Mouse (Mus musculus) hindbrain, embryonic 12.5 days (tissue): ENCODE measurements at regions not wholly inside any gene's neighbourhood (a gene's known extent, or its start where the extent isn't known, plus 50 kb on each side); places are given as distances from the start of the nearest gene placed in this dataset.

ENCODE experiments used
- ATAC-seq: fragments of 200-750 bp; cut with Nextera tagmentation; 2 replicates; pipeline ENCODE4 v1.8.0; 2017; ENCODE audit warnings: moderate TSS enrichment; ENCODE audit not compliant: low FRiP score
- H3K27ac ChIP-seq: fragments of 300-500 bp; sonication (generic); 2 replicates; pipeline ENCODE4 v1.5.1; 2016; ENCODE audit warnings: mild to moderate bottlenecking
- H3K27me3 ChIP-seq: fragments of 300-500 bp; sonication (generic); 2 replicates; pipeline ENCODE4 v1.6.1; 2016; ENCODE audit warnings: mild to moderate bottlenecking
- H3K36me3 ChIP-seq: fragments of 300-500 bp; sonication (generic); 2 replicates; pipeline ENCODE4 v1.6.1; 2016; ENCODE audit warnings: mild to moderate bottlenecking
- H3K4me1 ChIP-seq: fragments of 300-500 bp; sonication (generic); 2 replicates; pipeline ENCODE4 v1.6.1; 2016
- H3K4me2 ChIP-seq: fragments of 300-500 bp; sonication (generic); replicated peaks from 2 replicates; pipeline ENCODE4 v1.6.1; 2016; ENCODE audit warnings: mild to moderate bottlenecking
- H3K4me3 ChIP-seq: fragments of 300-500 bp; sonication (generic); 2 replicates; pipeline ENCODE4 v1.5.1; 2016; ENCODE audit warnings: mild to moderate bottlenecking
- H3K9ac ChIP-seq: fragments of 300-500 bp; sonication (generic); 2 replicates; pipeline ENCODE4 v1.6.1; 2016; ENCODE audit warnings: mild to moderate bottlenecking, moderate library complexity
- H3K9me3 ChIP-seq: fragments of 300-500 bp; sonication (generic); replicated peaks from 2 replicates; pipeline ENCODE4 v1.6.1; 2016; ENCODE audit warnings: mild to moderate bottlenecking
- WGBS: fragments of 180-500 bp; shearing (Covaris S2); methylation state at CpG from one replicate; pipeline ENCODE4 v1.1.7; 2016; 5-methylcytosine and 5-hydroxymethylcytosine counted together

DNA sequence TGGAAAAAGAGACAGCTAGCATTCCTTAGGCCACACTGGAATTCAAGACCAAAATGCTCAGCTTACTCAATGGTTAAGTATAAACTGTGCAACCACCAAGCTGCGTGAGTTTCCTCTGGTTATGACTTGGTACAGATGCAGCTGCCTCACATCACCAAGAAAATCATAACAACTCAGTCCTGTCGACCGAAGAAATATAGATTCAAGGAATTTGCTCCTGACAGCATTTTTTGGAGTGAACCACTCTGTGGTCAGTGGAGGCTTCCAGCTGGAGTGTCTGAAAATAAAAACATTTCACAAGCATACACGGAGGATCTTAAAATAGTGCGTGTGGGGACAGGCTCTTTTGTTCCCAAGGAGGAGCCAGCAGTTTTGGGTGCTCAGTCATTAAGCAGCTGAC lies 253.8 kb downstream of the Bckdhb start:
- Histone ChIP-seq H3K9me3 (no peaks in the 10 kb centered on the region), H3K4me1 (no peaks in the 10 kb centered on the region), H3K9ac (no peak overlapping the region), H3K27me3 (no peaks in the 10 kb centered on the region), H3K27ac (no peak overlapping the region), H3K36me3 (no peaks in the 10 kb centered on the region), H3K4me3 (no peak overlapping the region), H3K4me2 (no peak overlapping the region)
- WGBS: 78% methylated on average over 5 of the region's 5 CpGs
- ATAC-seq: no peak

DNA sequence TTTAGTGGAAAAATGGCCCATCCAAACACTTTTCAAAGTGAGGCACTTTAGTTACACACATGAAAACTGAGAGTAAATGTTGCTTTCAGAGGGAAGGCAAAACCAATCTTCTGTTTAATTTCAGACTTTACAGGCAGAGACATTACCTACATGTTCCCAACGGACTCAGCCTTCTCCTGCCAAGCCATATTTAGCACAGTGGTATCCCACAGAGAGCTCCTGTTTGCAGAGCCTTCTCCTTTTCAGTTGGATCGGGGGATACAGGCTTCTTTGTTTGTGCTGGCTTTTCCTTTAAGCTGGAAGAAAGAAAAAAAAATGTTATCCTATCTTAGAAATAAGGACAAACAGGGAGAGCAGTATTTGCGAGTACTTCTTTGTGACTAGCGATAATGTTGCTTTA lies 254.3 kb downstream of the Bckdhb start:
- H3K4me3 ChIP-seq: no peak overlapping the region
- H3K4me2 ChIP-seq: no peak overlapping the region
- no peaks in the 10 kb centered on the region for H3K4me1 ChIP-seq
- H3K27ac ChIP-seq: no peak overlapping the region
- no peaks in the 10 kb centered on the region for H3K27me3 ChIP-seq
- H3K36me3 ChIP-seq: no peaks in the 10 kb centered on the region
- ATAC-seq: no peak
- 60% methylated on average over 4 of the region's 4 CpGs for WGBS
- no peak overlapping the region for H3K9ac ChIP-seq
- H3K9me3 ChIP-seq: no peaks in the 10 kb centered on the region

DNA sequence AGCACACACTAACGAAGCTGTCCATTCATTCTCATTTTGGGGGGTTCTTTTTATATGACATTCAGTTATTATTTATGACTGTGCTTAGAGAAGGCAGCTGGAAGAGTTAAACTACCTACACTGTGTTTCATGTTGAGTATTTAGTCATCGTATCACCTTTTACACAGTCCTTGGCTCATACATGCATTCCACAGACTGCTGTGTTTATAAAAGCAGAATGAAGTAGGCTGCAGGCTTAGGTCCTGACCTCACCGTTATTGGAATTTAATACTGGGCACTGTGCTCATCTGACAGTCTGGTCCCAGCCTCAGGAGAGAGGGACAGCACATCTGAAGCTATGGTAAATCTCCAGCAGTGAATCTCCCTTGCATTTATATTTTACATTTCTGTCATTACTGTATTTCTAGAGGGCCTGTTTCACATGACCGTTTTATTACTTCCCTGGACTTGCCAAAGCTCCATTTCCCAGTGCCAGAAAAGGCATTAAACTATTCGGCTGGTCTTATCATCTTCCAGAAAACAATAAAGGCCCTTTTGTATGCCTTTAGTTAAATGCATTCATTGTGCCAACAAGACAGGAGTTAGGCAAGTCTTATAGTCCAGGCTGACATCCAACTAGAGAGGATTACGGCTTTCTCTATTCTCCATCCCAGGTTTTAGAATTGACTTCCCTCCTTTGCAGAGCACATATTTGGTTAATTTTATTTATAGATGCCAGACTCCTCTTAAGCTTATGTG lies 258.9 kb downstream of the Bckdhb start:
- Histone ChIP-seq H3K4me2 (no peak overlapping the region), H3K4me1 (no peaks in the 10 kb centered on the region), H3K27ac (no peak overlapping the region), H3K4me3 (no peak overlapping the region), H3K27me3 (no peaks in the 10 kb centered on the region), H3K9ac (no peak overlapping the region), H3K9me3 (no peaks in the 10 kb centered on the region), H3K36me3 (no peaks in the 10 kb centered on the region)
- WGBS: 75% methylated on average over 6 of the region's 6 CpGs
- no peak for ATAC-seq

DNA sequence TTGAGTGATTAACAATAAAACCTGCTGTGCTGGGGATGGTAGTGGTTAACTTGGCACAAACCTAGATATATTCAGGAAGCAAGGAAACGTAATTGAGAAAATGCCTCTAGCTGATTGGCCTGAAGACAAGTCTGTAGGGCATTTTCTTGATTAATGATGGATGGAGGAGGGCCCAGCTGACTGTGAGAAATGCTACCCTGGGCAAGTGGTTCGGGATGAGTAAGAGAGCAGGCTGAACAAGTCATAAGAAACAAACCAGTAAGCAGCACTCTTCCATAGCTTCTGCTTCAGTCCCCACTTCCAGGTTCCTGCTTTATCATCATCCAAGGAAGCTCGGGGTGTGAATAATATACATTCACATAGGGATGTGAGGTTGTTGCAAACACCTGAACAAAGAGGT lies 262.6 kb downstream of the Bckdhb start:
- Histone ChIP-seq H3K4me3 (no peak overlapping the region), H3K27me3 (no peaks in the 10 kb centered on the region), H3K9ac (no peak overlapping the region), H3K4me1 (no peaks in the 10 kb centered on the region), H3K27ac (no peak overlapping the region), H3K36me3 (no peaks in the 10 kb centered on the region), H3K4me2 (no peak overlapping the region), H3K9me3 (no peaks in the 10 kb centered on the region)
- no peak for ATAC-seq
- 77% methylated on average over 3 of the region's 3 CpGs for WGBS

DNA sequence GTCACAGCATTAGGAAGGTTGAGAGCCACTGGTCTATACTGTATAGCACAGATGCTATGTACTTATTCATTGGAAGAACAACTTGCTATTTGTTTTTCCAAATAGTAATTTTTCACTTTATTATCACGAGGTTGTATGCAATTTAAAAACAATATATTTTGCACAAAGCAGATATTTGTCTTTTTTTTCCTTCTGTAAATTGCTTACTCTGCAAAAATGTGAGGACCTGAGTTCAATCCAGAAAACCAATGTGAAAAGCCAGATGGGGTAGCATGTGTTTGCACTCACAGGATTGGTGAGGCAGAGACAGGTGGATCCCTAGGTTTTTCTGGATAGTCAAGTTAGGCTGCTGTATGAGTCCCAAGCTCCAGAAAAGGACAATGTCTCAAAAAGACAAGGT lies 268.5 kb downstream of the Bckdhb start:
- no peak overlapping the region for H3K4me2 ChIP-seq
- no peaks in the 10 kb centered on the region for H3K36me3 ChIP-seq
- no peaks in the 10 kb centered on the region for H3K27me3 ChIP-seq
- H3K27ac ChIP-seq: no peak overlapping the region
- WGBS: 84% methylated on average over 1 of the region's 1 CpGs
- no peaks in the 10 kb centered on the region for H3K9me3 ChIP-seq
- H3K4me1 ChIP-seq: no peaks in the 10 kb centered on the region
- no peak overlapping the region for H3K4me3 ChIP-seq
- no peak overlapping the region for H3K9ac ChIP-seq
- no peak for ATAC-seq

DNA sequence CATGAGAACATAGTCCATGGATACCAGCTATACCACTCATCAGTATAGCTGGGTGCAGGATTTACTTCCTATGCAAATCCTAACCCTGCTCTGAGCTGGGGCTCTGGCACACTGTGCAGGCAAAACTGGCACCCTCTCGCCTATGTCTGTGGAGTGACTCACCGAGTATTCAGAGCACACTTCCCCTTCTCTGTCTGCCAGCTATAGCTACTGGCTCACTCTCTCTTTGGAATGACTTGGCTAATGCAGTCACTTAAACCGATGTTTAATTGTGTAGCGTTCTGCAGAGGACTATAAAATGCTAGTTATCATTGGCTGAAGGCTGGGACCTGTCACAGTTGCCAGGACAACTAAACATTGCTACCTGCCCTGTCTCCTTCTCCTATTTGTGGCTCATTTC lies 269.8 kb downstream of the Bckdhb start:
- Histone ChIP-seq H3K9me3 (no peaks in the 10 kb centered on the region), H3K4me2 (no peak overlapping the region)

DNA sequence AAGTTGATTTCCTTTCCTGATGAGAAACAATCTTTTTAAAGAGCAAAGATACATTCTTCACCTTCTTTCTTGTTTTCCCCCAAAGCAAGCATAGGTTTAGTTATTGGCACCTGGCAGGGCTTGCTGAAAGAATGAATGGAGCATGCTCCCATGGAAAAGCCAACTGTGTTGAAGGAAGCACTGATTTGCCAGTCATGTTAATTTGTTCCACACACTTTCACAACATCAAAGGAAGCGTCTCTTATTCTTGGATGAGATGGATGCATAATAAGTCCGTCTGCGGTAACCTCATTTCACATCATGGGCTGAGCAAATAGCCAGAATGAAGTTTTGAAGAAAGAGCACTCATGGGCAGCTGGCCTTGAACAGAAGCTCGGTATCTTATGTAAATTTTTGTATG lies 270.4 kb downstream of the Bckdhb start:
- ATAC-seq: no peak
- Histone ChIP-seq H3K4me1 (no peaks in the 10 kb centered on the region), H3K27ac (no peak overlapping the region), H3K4me2 (no peak overlapping the region), H3K27me3 (no peaks in the 10 kb centered on the region), H3K9ac (no peak overlapping the region), H3K9me3 (no peaks in the 10 kb centered on the region), H3K36me3 (no peaks in the 10 kb centered on the region), H3K4me3 (no peak overlapping the region)
- WGBS: 74% methylated on average over 4 of the region's 4 CpGs

More for the DNA sequence above, 269.8 kb downstream of the Bckdhb start:
- Histone ChIP-seq H3K9ac (no peak overlapping the region), H3K4me1 (no peaks in the 10 kb centered on the region), H3K36me3 (no peaks in the 10 kb centered on the region), H3K27ac (no peak overlapping the region), H3K4me3 (no peak overlapping the region), H3K27me3 (no peaks in the 10 kb centered on the region)
- 87% methylated on average over 4 of the region's 4 CpGs for WGBS
- ATAC-seq: no peak

DNA sequence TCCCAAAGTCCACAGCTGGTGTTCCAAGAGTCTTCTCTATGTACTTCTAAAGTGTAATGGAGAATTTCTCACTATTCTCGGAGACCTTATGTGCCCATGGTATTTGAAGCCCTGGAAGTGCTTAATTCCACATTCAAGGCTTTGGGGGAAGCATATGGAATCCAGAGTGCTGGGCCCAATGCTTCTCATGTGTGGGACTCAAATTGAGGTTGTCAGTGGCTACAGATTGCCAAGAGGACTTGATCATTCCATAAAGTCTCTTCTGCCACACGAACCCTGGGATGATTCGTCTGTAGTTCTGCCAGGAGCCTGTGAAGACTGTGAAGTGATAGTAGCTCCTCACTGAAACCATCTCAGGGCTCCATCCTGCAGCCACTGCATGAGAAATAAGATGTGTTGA lies 275.3 kb downstream of the Bckdhb start:
- Histone ChIP-seq H3K4me2 (no peak overlapping the region), H3K4me1 (no peaks in the 10 kb centered on the region), H3K27me3 (no peaks in the 10 kb centered on the region), H3K36me3 (no peaks in the 10 kb centered on the region), H3K4me3 (no peak overlapping the region), H3K9me3 (no peaks in the 10 kb centered on the region), H3K9ac (no peak overlapping the region), H3K27ac (no peak overlapping the region)
- 92% methylated on average over 3 of the region's 3 CpGs for WGBS
- no peak for ATAC-seq

DNA sequence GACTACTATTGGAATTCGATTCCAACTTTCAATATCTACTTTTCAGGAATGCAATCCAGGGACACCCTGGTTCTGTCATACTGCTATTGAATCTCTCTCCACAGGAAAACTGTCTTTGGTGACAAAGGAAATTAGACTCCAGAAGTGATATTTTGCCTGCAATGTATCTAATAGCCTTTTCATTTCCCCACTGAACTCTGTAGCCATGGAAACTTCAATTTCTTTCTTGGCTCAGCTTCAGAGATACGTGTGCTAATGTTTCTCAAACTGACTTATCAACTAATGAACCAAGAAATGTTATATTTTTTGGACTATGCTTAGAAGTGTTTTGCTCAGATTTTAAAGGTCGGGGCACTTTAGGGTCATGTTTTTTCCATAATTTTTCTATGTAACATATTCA lies 279.1 kb downstream of the Bckdhb start:
- Histone ChIP-seq H3K4me1 (no peaks in the 10 kb centered on the region), H3K27me3 (no peaks in the 10 kb centered on the region), H3K9ac (no peak overlapping the region), H3K27ac (no peak overlapping the region), H3K9me3 (no peaks in the 10 kb centered on the region), H3K4me2 (no peak overlapping the region), H3K36me3 (no peaks in the 10 kb centered on the region), H3K4me3 (no peak overlapping the region)
- WGBS: 72% methylated on average over 3 of the region's 3 CpGs
- ATAC-seq: no peak

DNA sequence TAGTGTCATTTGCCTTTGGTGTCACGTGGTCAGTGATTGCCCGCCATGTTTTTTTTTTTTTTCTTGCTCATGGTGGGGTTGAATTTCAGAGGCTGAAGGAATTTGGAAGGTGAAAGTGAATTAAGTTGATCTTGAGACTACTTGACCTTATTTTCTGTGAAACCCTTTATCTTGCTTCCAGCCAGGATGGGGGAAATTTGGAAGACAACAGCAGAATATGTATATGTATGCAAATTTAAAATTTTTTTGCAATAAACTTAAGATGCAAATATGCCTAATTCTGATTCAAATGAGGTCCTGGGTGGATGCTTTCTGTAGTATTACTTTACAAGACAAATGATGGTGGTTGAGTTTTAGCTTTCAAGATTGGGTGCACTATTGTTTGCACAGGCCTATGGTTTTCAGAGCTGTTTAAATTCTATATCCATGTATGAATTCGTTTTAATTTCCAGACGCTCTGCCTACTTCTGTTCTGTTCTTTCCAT lies 315.6 kb downstream of the Bckdhb start:
- Histone ChIP-seq H3K27me3 (no peaks in the 10 kb centered on the region), H3K9me3 (no peaks in the 10 kb centered on the region), H3K36me3 (no peaks in the 10 kb centered on the region), H3K9ac (no peak overlapping the region), H3K4me3 (no peak overlapping the region), H3K4me1 (no peaks in the 10 kb centered on the region), H3K27ac (no peak overlapping the region), H3K4me2 (no peak overlapping the region)
- 81% methylated on average over 4 of the region's 4 CpGs for WGBS
- no peak for ATAC-seq

DNA sequence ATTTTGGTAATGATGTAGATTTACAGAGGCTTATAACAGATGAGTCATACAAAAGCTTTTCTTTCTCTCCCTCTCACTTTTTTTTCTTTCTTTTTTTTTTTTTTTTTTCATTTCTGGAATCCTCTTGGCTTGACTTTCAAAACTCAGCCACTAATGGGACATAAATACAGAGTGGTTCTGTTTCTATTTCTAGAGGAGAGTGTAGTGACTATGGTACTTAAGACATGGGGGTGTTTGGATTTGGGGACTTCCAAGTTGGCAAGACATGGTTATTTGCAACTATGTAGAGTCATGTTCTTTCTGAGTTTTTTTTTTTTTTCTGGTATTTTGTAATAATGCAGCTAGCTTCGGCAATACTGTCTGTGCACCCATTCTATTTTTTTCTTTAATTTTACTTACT lies 324.8 kb downstream of the Bckdhb start:
- no peak overlapping the region for H3K4me3 ChIP-seq
- H3K36me3 ChIP-seq: no peaks in the 10 kb centered on the region
- H3K27me3 ChIP-seq: no peaks in the 10 kb centered on the region
- H3K9me3 ChIP-seq: no peaks in the 10 kb centered on the region
- no peak overlapping the region for H3K9ac ChIP-seq
- 88% methylated on average over 1 of the region's 1 CpGs for WGBS
- peaks cover 6% of the 10 kb centered on the region; the same call in 1 of the 2 replicates for H3K4me1 ChIP-seq
- ATAC-seq: no peak
- no peak overlapping the region for H3K4me2 ChIP-seq
- no peak overlapping the region for H3K27ac ChIP-seq

DNA sequence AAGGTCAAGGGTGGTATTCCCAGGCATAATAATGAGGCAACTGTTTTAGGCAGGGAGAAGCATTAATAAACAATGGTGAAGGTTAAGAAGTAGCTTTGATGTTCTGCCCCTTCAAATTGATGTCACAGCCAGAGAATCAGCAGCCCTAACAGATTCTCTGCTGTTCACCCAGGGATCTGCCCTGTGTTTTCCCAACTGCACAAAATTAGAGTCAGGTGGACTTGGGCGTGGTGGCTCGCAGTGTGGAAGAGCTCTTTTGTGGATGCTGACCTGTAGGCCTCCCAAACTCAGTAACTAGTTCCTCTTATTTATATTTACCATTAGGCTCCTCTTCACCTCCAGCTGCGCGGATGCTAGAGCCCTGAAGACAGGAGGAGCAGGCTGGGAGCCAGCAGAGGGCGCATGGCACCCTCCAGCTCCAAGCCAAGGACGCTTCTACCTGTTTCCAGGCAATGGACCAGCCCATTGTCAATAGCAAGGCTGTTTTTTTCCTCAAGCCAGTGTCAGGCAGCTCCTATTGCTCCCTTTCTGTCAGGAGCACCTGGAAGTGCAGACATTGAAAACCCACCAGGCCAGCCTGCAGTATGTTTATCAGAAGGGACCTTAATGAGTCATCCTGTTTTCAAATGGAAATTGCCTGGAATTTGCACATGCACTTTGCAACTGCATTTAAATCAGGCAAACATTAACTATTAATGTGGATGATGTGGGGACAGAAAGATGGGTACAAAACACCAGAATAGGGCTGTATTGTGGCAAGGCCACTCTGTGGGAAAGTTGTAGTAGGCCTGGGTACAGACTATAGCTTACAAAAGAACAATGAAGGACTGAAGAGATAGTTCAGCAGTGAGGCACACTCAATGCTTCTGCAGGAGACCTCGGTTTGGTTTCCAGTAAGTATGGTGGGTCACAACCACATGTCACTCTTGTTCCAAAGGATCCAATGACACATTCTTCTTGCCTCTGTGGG lies 328.4 kb downstream of the Bckdhb start:
- ATAC-seq: peak; percentile 87
- Histone ChIP-seq H3K9me3 (no peaks in the 10 kb centered on the region), H3K27ac (no peak overlapping the region), H3K9ac (no peak overlapping the region), H3K4me2 (no peak overlapping the region), H3K36me3 (no peaks in the 10 kb centered on the region), H3K27me3 (no peaks in the 10 kb centered on the region), H3K4me3 (no peak overlapping the region), H3K4me1 (peaks cover 6% of the 10 kb centered on the region; the same call in 1 of the 2 replicates)
- WGBS: 10% methylated on average over 7 of the region's 7 CpGs
